Mouse (Mus musculus): ENCODE results near the gene Ugcg. TPM values are rescaled to one million over a fixed set of nuclear protein-coding genes. Genes with fewer than 3 reads are reported as not detected.
A peak's percentile ranks its signal among the peaks of the same experiment; 100 is the strongest.

The Ugcg gene
- polyA plus RNA-seq, 1 experiment from 2014 or later, result 19.9 TPM

- Histone ChIP-seq H3K9ac (no peak overlapping the region), H3K36me3 (replicated peaks) (no peaks in the 10 kb centered on the region), H3K4me3 (replicated peaks) (no peak overlapping the region), H3K4me2 (no peak overlapping the region), H3K27me3 (no peaks in the 10 kb centered on the region), H3K4me1 (0 out of 2 replicates have a peak, but pooled peaks cover 4% of the 10 kb centered on the region), H3K9me3 (no peaks in the 10 kb centered on the region), H3K27ac (no peak overlapping the region)
- no peak for ATAC-seq (ENCODE audit: low FRiP score)
- 79% methylated on average over 2 of the region's 2 CpGs for WGBS
Measured at GRCm38 (mm10) chr4:59173181-59173922, 15.7 kb upstream of the Ugcg start.

- Histone ChIP-seq H3K27ac (no peak overlapping the region), H3K9ac (no peak overlapping the region), H3K36me3 (replicated peaks) (no peaks in the 10 kb centered on the region), H3K4me1 (0 out of 2 replicates have a peak, but pooled peaks cover 4% of the 10 kb centered on the region), H3K27me3 (no peaks in the 10 kb centered on the region), H3K9me3 (no peaks in the 10 kb centered on the region), H3K4me3 (replicated peaks) (no peak overlapping the region), H3K4me2 (no peak overlapping the region)
- no peak for ATAC-seq (ENCODE audit: low FRiP score)
- WGBS, result 76% methylated on average over 4 of the region's 4 CpGs
Measured at GRCm38 (mm10) chr4:59175003-59175402, 14.1 kb upstream of the Ugcg start.

- 77% methylated on average over 6 of the region's 6 CpGs for WGBS
- no peak for ATAC-seq (ENCODE audit: low FRiP score)
- H3K27ac ChIP-seq, result no peak overlapping the region
Measured at GRCm38 (mm10) chr4:59175929-59176328, 13.1 kb upstream of the Ugcg start.

GRCm38 (mm10) chr4:59177566-59177965, 11.5 kb upstream of the Ugcg start:
- H3K9ac ChIP-seq, result no peak overlapping the region
- no peaks in the 10 kb centered on the region for H3K36me3 ChIP-seq (replicated peaks)
- H3K4me1 ChIP-seq, result peaks cover 9% of the 10 kb centered on the region
- no peak for ATAC-seq (ENCODE audit: low FRiP score)
- 97% methylated on average over 2 of the region's 2 CpGs for WGBS
- H3K4me3 ChIP-seq (replicated peaks), result no peak overlapping the region
- no peaks in the 10 kb centered on the region for H3K9me3 ChIP-seq
- no peak overlapping the region for H3K27ac ChIP-seq
- no peak overlapping the region for H3K4me2 ChIP-seq
- H3K27me3 ChIP-seq, result no peaks in the 10 kb centered on the region

More at GRCm38 (mm10) chr4:59175929-59176328, 13.1 kb upstream of the Ugcg start:
- Histone ChIP-seq H3K9me3 (no peaks in the 10 kb centered on the region), H3K27me3 (no peaks in the 10 kb centered on the region), H3K4me3 (replicated peaks) (no peak overlapping the region), H3K4me1 (0 out of 2 replicates have a peak, but pooled peaks cover 4% of the 10 kb centered on the region), H3K36me3 (replicated peaks) (no peaks in the 10 kb centered on the region), H3K4me2 (no peak overlapping the region), H3K9ac (no peak overlapping the region)

GRCm38 (mm10) chr4:59181320-59182271, 7.5 kb upstream of the Ugcg start:
- Histone ChIP-seq H3K4me1 (peaks cover 6% of the 10 kb centered on the region), H3K27ac (no peak overlapping the region), H3K9ac (no peak overlapping the region), H3K27me3 (no peaks in the 10 kb centered on the region), H3K4me2 (no peak overlapping the region), H3K36me3 (replicated peaks) (no peaks in the 10 kb centered on the region), H3K4me3 (replicated peaks) (no peak overlapping the region), H3K9me3 (no peaks in the 10 kb centered on the region)
- ATAC-seq (ENCODE audit: low FRiP score), result no peak
- WGBS, result 40% methylated on average over 5 of the region's 5 CpGs

- H3K4me1 ChIP-seq, result peaks cover 11% of the 10 kb centered on the region
- no peaks in the 10 kb centered on the region for H3K9me3 ChIP-seq
- no peaks in the 10 kb centered on the region for H3K27me3 ChIP-seq
- no peak overlapping the region for H3K27ac ChIP-seq
- WGBS, result 65% methylated on average over 3 of the region's 3 CpGs
- no peak overlapping the region for H3K4me2 ChIP-seq
- no peaks in the 10 kb centered on the region for H3K36me3 ChIP-seq (replicated peaks)
- no peak overlapping the region for H3K9ac ChIP-seq
- no peak for ATAC-seq (ENCODE audit: low FRiP score)
- no peak overlapping the region for H3K4me3 ChIP-seq (replicated peaks)
Measured at GRCm38 (mm10) chr4:59185671-59186070, 3.4 kb upstream of the Ugcg start.

GRCm38 (mm10) chr4:59187289-59187688, 1.8 kb upstream of the Ugcg start:
- Histone ChIP-seq H3K4me3 (replicated peaks) (no peak overlapping the region), H3K9ac (no peak overlapping the region), H3K27me3 (no peaks in the 10 kb centered on the region), H3K27ac (no peak overlapping the region), H3K36me3 (replicated peaks) (no peaks in the 10 kb centered on the region), H3K4me2 (no peak overlapping the region), H3K9me3 (no peaks in the 10 kb centered on the region), H3K4me1 (peaks cover 8% of the 10 kb centered on the region)
- no peak for ATAC-seq (ENCODE audit: low FRiP score)
- 27% methylated on average over 3 of the region's 3 CpGs for WGBS

- peak overlapping the region; percentile 93; the same call in 1 of the 2 replicates for H3K9ac ChIP-seq
Measured at GRCm38 (mm10) chr4:59188474-59188801, 619 bp upstream of the Ugcg start.

GRCm38 (mm10) chr4:59189546-59190237, 635 bp downstream of the Ugcg start:
- 1% methylated on average over 51 of the region's 54 CpGs for WGBS

More at GRCm38 (mm10) chr4:59188474-59188801, 619 bp upstream of the Ugcg start:
- no peaks in the 10 kb centered on the region for H3K27me3 ChIP-seq
- peak overlapping the region; percentile 64 for H3K4me2 ChIP-seq
- no peak for ATAC-seq (ENCODE audit: low FRiP score)
- no peaks in the 10 kb centered on the region for H3K9me3 ChIP-seq
- peak overlapping the region; percentile 90 for H3K27ac ChIP-seq
- 36% methylated on average over 4 of the region's 4 CpGs for WGBS
- peaks cover 8% of the 10 kb centered on the region for H3K4me1 ChIP-seq
- no peaks in the 10 kb centered on the region for H3K36me3 ChIP-seq (replicated peaks)
- peak overlapping the region; percentile 87 for H3K4me3 ChIP-seq (replicated peaks)

GRCm38 (mm10) chr4:59190650-59191424, 1.8 kb downstream of the Ugcg start:
- Histone ChIP-seq H3K9me3 (no peaks in the 10 kb centered on the region), H3K27ac (no peak overlapping the region), H3K4me1 (peaks cover 11% of the 10 kb centered on the region), H3K4me2 (peak overlapping the region; percentile 64), H3K36me3 (replicated peaks) (no peaks in the 10 kb centered on the region), H3K9ac (no peak overlapping the region), H3K4me3 (replicated peaks) (peak overlapping the region; percentile 87), H3K27me3 (no peaks in the 10 kb centered on the region)
- WGBS, result 79% methylated on average over 7 of the region's 7 CpGs
- no peak for ATAC-seq (ENCODE audit: low FRiP score)

More at GRCm38 (mm10) chr4:59189546-59190237, 635 bp downstream of the Ugcg start:
- peak overlapping the region; percentile 90 for H3K27ac ChIP-seq
- H3K4me1 ChIP-seq, result peaks cover 8% of the 10 kb centered on the region
- no peaks in the 10 kb centered on the region for H3K36me3 ChIP-seq (replicated peaks)
- H3K9me3 ChIP-seq, result no peaks in the 10 kb centered on the region
- peak; percentile 52 for ATAC-seq (ENCODE audit: low FRiP score)
- H3K27me3 ChIP-seq, result no peaks in the 10 kb centered on the region
- H3K9ac ChIP-seq, result peak overlapping the region; percentile 93
- peak overlapping the region; percentile 87 for H3K4me3 ChIP-seq (replicated peaks)
- peak overlapping the region; percentile 64 for H3K4me2 ChIP-seq

GRCm38 (mm10) chr4:59194731-59195496, 5.9 kb downstream of the Ugcg start:
- H3K9me3 ChIP-seq, result no peaks in the 10 kb centered on the region
- H3K27ac ChIP-seq, result no peak overlapping the region
- no peak overlapping the region for H3K4me2 ChIP-seq
- no peak overlapping the region for H3K4me3 ChIP-seq (replicated peaks)
- no peak for ATAC-seq (ENCODE audit: low FRiP score)
- H3K36me3 ChIP-seq (replicated peaks), result no peaks in the 10 kb centered on the region
- no peaks in the 10 kb centered on the region for H3K27me3 ChIP-seq
- H3K9ac ChIP-seq, result no peak overlapping the region
- 92% methylated on average over 13 of the region's 13 CpGs for WGBS
- H3K4me1 ChIP-seq, result peaks cover 25% of the 10 kb centered on the region

Data from forebrain, embryonic 12.5 days (tissue).